Comparison of ENCODE assay signal across 1 mouse cellular context in the genomic region with DNA sequence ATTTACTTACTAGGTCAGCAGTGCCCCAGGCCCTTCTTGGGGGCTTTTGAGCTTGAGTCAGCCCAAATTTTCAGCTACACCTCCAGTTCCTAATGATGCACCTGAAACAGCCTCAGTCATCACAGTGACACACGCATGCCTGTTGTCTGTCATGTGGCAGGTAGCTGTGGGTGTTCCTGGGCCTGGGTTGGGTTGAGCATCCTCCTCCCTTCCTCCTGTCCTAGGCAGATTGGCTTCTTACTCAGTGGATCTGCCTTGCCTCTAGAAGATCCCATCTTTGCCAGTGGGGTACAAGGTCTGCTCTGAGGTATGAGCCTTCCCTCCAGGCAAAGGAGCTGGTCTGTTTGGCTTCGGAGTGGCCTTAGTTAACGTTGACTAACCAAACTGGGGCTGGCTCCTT.
TF ChIP-seq lines count a peak whose summit lies in the region.

No protein-coding gene starts in this region.

TF ChIP-seq in myocyte, 11 proteins besides CTCF, POLR2A, EP300 and RAD21:
- TF ChIP-seq POLR2AphosphoS2 (IDR thresholded peaks at IDR 0.05; ENCODE audit: insufficient read length, low read depth): peak; percentile 98
- no peak for TF ChIP-seq E2F4 (IDR thresholded peaks at IDR 0.05; ENCODE audit: insufficient read depth)
- no peak for TF ChIP-seq REST (IDR thresholded peaks at IDR 0.05; ENCODE audit: insufficient read depth, insufficient read length)
